Mouse (Mus musculus) adrenal gland, postnatal 36 days (tissue): ENCODE results near the gene Ccdc159. TPM values are rescaled to one million over a fixed set of nuclear protein-coding genes. Genes with fewer than 3 reads are reported as not detected.

ENCODE experiments used
- DNase-seq, 2 experiments: peaks; one replicate each; pipeline ENCODE4 v3.0.0; 2021; ENCODE audit warnings: mixed read lengths in 1 of 2
- total RNA-seq, 2 experiments: library from RNA; stranded (reverse); gene quantifications; 2 replicates each; pipeline ENCODE4 v1.2.3; 2021

The Ccdc159 gene
- total RNA-seq, 2 experiments from 2014 or later = 9.4 to 9.7 TPM

- DNase-seq = peak in 1 of 2 experiments; percentile 33
These were observed 34.2 kb downstream of the Ccdc159 start for GRCm38 (mm10) chr9:21961366-21961980.

GRCm38 (mm10) chr9:21962010-21962409 is 34.7 kb downstream of the Ccdc159 start:
- no peak for DNase-seq

- peak; percentile 66 to 72 for DNase-seq
These were observed 35.3 kb downstream of the Ccdc159 start for GRCm38 (mm10) chr9:21962416-21963059.

GRCm38 (mm10) chr9:21963417-21963816 is 36.1 kb downstream of the Ccdc159 start, which contains the start of gene Epor:
TSS of gene Epor (minus strand) at chr9:21963506.
- DNase-seq = peak; percentile 37 to 73

GRCm38 (mm10) chr9:21968883-21969282 is 41.6 kb downstream of the Ccdc159 start:
- DNase-seq = no peak

- DNase-seq = no peak
These were observed 42.0 kb downstream of the Ccdc159 start for GRCm38 (mm10) chr9:21969304-21969703.

GRCm38 (mm10) chr9:21976626-21977175 is 49.4 kb downstream of the Ccdc159 start:
- DNase-seq = no peak

GRCm38 (mm10) chr9:21977331-21977730 is 50.1 kb downstream of the Ccdc159 start:
- no peak for DNase-seq

- peak; percentile 55 to 67 for DNase-seq
These were observed 50.7 kb downstream of the Ccdc159 start for GRCm38 (mm10) chr9:21977972-21978371.

- no peak for DNase-seq
These were observed 51.3 kb downstream of the Ccdc159 start for GRCm38 (mm10) chr9:21978398-21979128.

GRCm38 (mm10) chr9:21983911-21984310 is 56.6 kb downstream of the Ccdc159 start:
- no peak for DNase-seq

Other genes with a start within 250 kb of the Ccdc159 start
- gene Ldlr, start 204.0 kb upstream of the Ccdc159 start, total RNA-seq = 100 to 1,000 TPM; 119 to 184 TPM
- 1 to 10 TPM; 2.3 to 3.9 TPM for gene Spc24, start 167.2 kb upstream of the Ccdc159 start, total RNA-seq
- gene Kank2, start 128.7 kb upstream of the Ccdc159 start, total RNA-seq = 10 to 100 TPM; 31.2 to 38.3 TPM
- gene Angptl8, start 92.0 kb upstream of the Ccdc159 start, total RNA-seq = 1 to 10 TPM; 7.5 to 8.7 TPM
- 10 to 100 TPM; 31.2 to 40.7 TPM for gene Dock6, start 74.8 kb upstream of the Ccdc159 start, total RNA-seq
- gene Rab3d, start 9.3 kb upstream of the Ccdc159 start, total RNA-seq = 10 to 100 TPM; 28.5 to 58.8 TPM
- gene Tmem205, start 85 bp downstream of the Ccdc159 start, total RNA-seq = 100 to 1,000 TPM; 318 to 566 TPM
- 10 to 100 TPM; 27.1 to 35.8 TPM for gene Plppr2, start 9.6 kb downstream of the Ccdc159 start, total RNA-seq
- 10 to 100 TPM; 12.4 to 18.3 TPM for gene Swsap1, start 28.3 kb downstream of the Ccdc159 start, total RNA-seq
- gene Epor, start 36.0 kb downstream of the Ccdc159 start, total RNA-seq = 1 to 10 TPM; 1.9 to 2.0 TPM
- gene Rgl3, start 62.0 kb downstream of the Ccdc159 start, total RNA-seq = 10 to 100 TPM; 14.0 to 33.4 TPM
- gene Ccdc151, start 75.2 kb downstream of the Ccdc159 start, total RNA-seq = 1 to 10 TPM in 1 of 2 experiments, under 1 TPM in 1; 0.30 to 1.6 TPM
- 100 to 1,000 TPM; 159 to 169 TPM for gene Prkcsh, start 75.3 kb downstream of the Ccdc159 start, total RNA-seq
- gene Elavl3, start 124.6 kb downstream of the Ccdc159 start, total RNA-seq = 1 to 10 TPM; 1.1 to 2.0 TPM
- gene Gm49318, start 143.8 kb downstream of the Ccdc159 start, total RNA-seq = under 1 TPM in 1 of 2 experiments, not detected in 1; 0.56 TPM
- gene Zfp653, start 143.9 kb downstream of the Ccdc159 start, total RNA-seq = 10 to 100 TPM; 10.2 to 10.3 TPM
- gene Ecsit, start 158.0 kb downstream of the Ccdc159 start, total RNA-seq = 10 to 100 TPM; 51.6 to 63.7 TPM
- 1 to 10 TPM; 1.5 TPM for gene Cnn1, start 171.7 kb downstream of the Ccdc159 start, total RNA-seq
- gene Elof1, start 189.7 kb downstream of the Ccdc159 start, total RNA-seq = 10 to 100 TPM; 73.7 to 78.1 TPM
- gene Acp5, start 208.2 kb downstream of the Ccdc159 start, total RNA-seq = 10 to 100 TPM; 43.2 to 67.9 TPM
- gene Pigyl, start 229.4 kb downstream of the Ccdc159 start, total RNA-seq = 10 to 100 TPM; 50.3 to 59.1 TPM